Mouse (Mus musculus) 416B (cell line): Measurements from ENCODE around the gene Fam169b.

Experiments
- DNase-seq: peaks from one replicate; pipeline ENCODE4 v3.0.0; 2011; ENCODE audit warnings: low read depth

Fam169b gene

GRCm38 (mm10) chr7:68318979-68319378, 45.3 kb downstream of the Fam169b start:
- no peak for DNase-seq

DNA sequence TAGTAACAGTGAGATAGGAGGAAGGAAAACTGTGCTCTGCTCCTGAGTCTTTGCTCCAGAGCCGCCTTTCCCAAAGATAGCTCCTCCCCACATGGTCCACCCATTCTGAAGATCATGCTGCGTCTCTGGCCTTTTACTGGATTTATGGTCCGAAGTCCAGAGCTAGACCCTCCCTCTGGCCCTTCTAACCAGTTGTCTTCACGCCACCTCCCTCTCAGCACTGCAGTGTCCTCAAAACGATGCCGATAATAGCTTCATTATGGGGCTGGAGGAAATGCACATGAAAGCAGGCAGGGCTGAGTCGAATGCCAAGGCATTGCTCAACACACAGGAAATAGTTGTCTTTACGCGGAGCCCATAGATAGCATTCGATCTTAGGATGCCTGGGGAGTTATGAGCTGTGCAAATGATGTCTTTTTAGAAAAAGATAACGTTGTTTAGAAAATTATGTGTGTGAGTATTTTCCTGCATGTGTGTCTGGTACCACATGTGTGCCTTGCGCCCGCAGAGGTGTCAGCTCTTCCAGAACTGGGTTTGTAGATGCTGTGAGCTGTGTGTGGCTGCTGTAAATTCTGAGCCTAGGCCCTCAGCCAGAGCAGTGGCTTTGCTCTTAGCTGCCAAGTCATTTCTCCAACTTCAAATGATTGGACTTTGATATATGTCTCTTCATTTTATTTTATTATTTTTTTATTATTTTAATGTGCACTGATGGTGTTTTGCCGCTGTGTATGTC, 46.6 kb downstream of the Fam169b start:
- no peak for DNase-seq

DNA sequence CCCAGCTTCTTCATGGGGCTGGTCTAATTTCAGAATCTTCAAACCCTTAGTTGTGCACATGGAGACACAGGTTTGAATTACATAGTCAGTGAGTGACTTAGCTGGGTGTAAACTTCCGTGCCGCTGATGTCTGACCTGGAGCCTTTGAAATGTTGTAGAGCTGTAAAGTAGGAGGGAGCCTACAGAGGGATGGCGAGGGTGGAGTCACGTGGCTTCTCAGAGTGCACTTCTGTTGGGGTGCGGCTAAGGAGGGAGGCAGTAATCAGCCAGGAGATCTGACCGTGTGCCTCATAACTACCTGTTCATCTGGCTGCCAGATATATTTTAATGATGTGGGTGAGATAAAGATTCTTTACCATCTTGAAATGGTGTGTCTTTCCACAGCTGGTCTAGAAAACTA, 49.4 kb downstream of the Fam169b start:
- DNase-seq, result no peak

DNA sequence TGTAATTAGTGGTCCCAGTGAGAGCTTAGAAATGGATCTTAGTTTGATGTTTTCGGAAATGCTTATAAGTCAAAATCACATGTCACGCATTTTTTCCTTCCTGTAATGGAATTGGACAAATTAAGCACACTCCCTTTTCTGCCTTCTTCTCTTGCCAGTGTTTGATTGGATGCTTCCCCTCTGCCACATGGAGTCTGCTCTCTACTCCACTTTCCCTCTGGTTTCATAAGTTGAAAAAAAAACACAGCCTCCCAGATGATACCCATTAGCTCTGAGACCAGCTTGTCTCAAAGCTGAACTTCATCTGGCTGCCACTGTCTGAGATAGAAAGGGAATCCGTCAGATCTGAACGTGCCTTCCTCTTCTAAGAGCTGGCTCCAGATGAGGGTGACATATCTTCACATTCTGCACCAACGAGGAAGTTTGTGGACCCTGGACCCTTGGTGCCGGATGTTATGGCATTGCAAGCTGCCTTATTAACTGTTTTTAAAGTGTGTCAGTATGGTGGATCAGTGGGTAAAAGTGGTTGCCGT, 52.6 kb downstream of the Fam169b start:
- DNase-seq, result no peak

- no peak for DNase-seq
These were observed 55.4 kb downstream of the Fam169b start for GRCm38 (mm10) chr7:68329000-68329399.

GRCm38 (mm10) chr7:68332799-68333198, 59.2 kb downstream of the Fam169b start:
- DNase-seq, result no peak

GRCm38 (mm10) chr7:68337080-68337781, 63.6 kb downstream of the Fam169b start:
- DNase-seq, result no peak

GRCm38 (mm10) chr7:68338680-68339079, 65.0 kb downstream of the Fam169b start:
- no peak for DNase-seq

DNA sequence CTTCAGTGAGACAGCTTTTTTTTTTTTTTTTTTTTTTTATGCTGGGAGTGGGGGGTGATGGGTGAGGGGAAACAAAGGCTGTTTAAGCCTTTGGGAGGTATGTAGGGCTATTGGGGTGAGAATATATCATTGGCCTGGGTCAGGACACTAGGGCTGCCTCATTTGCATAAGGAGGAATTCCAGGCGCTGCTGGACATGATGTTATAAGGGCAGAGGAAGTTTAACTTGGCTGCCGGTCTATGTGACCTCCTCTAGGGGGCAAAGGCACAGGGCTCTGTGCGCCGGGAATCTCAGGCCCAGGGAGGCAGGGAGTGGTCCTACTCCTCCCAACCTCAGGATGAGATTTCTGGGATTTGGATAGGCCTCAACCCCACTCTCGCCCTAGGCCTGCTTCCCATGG, 70.9 kb downstream of the Fam169b start:
- DNase-seq, result no peak

DNA sequence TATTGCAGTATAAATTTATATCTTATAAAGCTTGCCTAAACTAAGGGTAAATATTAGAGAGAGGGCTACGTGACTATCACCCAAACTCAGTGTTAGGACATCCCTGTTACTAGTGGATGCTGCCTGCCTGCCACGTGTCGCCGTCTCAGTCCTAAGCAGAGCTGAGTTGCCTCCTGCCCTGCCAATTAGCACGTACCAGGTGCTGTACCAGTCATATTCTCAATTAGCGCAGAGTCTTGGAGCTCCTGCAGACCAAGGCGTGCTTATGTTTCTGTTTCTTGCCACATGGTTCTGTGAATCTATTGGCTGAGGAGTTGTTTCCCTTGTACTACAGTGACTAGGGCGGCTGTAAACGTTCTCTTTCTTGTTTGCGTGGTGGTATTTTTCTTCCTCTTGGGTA, 72.3 kb downstream of the Fam169b start:
- DNase-seq, result no peak

DNA sequence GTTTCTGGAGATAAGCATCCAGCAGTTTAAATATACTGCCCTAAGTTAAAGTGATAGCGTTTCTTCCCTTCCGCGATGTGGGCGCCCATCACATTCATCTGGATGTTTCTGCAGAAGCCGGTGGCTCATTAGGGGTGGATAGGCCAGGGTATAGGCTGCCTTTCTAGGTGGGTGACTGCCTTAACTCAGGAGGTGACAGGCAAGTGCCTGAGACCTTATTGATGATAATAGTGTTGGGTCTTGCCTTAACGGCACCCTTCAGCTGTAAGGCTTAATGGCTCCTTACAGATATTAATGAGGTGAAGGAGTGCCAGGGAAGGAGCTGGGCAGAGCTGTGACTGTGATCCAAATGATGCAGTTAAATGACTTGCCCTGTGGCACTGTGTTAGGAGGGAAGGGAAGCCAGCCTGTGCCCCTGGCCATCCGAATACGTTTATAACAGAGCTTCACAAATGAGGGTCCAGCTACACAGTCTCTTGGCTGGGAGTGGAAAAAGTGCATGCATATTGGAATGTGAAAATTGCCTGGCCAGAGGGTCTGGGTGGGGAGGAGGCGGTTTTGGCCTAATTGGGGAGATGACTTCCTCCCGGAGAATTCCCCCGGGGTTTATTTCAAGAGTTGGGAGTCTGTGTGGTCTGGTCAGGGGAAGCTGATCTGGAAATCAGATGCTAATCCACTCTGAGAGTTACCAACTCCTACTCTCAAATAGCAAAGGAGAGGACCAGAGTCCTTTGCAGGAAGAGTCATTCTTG, 81.9 kb downstream of the Fam169b start:
- no peak for DNase-seq

GRCm38 (mm10) chr7:68357407-68357806, 83.8 kb downstream of the Fam169b start:
- DNase-seq, result peak; percentile 69

GRCm38 (mm10) chr7:68362609-68363008, 89.0 kb downstream of the Fam169b start:
- DNase-seq, result no peak

GRCm38 (mm10) chr7:68365711-68366110, 92.1 kb downstream of the Fam169b start:
- no peak for DNase-seq

DNA sequence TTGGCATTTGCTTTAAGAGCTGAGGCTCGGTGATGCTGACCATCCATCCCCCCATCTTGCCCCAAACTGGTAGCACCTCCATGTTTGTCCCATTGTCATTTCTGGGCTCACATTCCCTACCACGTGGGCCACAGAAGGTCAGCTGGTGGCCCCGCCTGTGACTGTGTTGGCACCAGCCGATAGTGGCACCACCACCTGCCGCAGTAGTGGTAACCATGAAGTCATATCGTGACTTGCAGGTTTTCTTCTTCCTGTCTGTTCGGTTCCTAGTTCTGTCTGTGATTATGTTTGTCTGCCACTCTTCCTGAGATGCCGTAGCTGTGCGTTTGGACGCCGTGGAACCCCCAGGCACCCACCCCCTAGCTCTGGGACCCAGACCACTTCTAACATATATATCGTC, 95.3 kb downstream of the Fam169b start:
- peak; percentile 66 for DNase-seq

GRCm38 (mm10) chr7:68369694-68370093, 96.1 kb downstream of the Fam169b start:
- DNase-seq, result peak; percentile 83

- DNase-seq, result peak; percentile 66
These were observed 100.6 kb downstream of the Fam169b start for GRCm38 (mm10) chr7:68374109-68374857.

DNA sequence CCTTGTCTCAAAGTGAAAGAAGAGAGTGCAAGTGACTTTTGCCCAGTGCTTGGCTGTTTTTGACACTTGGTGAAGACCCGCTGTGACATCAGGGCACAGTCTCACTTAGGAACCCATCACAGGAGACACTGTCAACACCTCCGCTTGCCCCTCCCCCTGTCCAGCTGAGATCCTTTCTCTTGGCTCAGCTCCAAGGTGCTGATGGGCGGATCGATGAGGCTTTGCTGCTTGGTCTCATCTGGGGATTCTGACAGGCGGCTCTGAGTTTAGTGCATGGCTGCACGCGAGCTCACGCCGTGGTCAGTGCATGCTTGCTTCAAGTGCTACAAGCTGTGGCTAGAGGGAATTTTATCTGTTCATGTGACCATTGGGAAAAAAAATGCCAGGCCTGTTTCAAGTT, 108.5 kb downstream of the Fam169b start:
- no peak for DNase-seq

DNA sequence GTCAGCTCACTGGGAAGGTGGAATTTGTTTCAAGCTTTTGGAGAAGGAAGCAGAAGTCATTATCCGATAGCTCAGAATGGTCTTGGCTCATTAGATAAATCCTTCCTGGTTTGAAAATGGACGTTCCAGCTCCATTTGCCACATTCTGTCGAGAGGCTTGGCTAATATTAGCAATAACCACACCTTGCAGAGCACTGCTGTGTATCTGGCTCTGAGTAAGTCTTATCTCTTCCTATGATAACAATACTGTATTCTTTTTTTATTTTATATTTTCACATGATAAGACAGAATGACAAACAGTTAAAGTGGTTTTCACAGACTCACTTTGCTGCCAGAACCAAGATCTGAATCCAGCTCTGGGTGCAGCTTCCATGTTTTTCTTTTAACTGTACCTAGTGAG, 113.1 kb downstream of the Fam169b start:
- DNase-seq, result no peak

- no peak for DNase-seq
These were observed 122.2 kb downstream of the Fam169b start for GRCm38 (mm10) chr7:68395707-68396333.

- DNase-seq, result no peak
These were observed 126.9 kb downstream of the Fam169b start for GRCm38 (mm10) chr7:68400516-68400915.
